Mouse (Mus musculus) testis, adult 2 months (tissue): ENCODE results near the gene Cib2. TPM values are rescaled to one million over a fixed set of nuclear protein-coding genes. Genes with fewer than 3 reads are reported as not detected.

Source experiments
- H3K27ac ChIP-seq: fragments of 200-500 bp; 2 replicates; pipeline ENCODE4 v1.5.1; 2012; ENCODE audit warnings: low read depth, low read length; ENCODE audit not compliant: control insufficient read depth, insufficient read depth
- H3K27me3 ChIP-seq: fragments of 200-500 bp; 2 replicates; pipeline ENCODE4 v1.6.1; 2012; ENCODE audit warnings: mild to moderate bottlenecking, low read length, moderate library complexity; ENCODE audit not compliant: control insufficient read depth, insufficient read depth
- H3K36me3 ChIP-seq: fragments of 200-500 bp; 2 replicates; pipeline ENCODE4 v1.6.1; 2012; ENCODE audit warnings: mild to moderate bottlenecking, low read length; ENCODE audit not compliant: control insufficient read depth, insufficient read depth
- H3K4me1 ChIP-seq: fragments of 200-500 bp; 2 replicates; pipeline ENCODE4 v1.6.1; 2012; ENCODE audit warnings: low read length; ENCODE audit not compliant: control insufficient read depth, insufficient read depth
- H3K4me3 ChIP-seq: fragments of 200-500 bp; 2 replicates; pipeline ENCODE4 v1.5.1; 2012; ENCODE audit warnings: low read depth, mild to moderate bottlenecking, low read length, moderate library complexity, mixed read lengths; ENCODE audit not compliant: control insufficient read depth
- CTCF ChIP-seq: fragments of 200-500 bp; IDR thresholded peaks from 2 replicates; pipeline ENCODE4 v1.5.1; 2012; ENCODE audit warnings: low read depth, mild to moderate bottlenecking, inconsistent platforms, low read length, moderate library complexity; ENCODE audit not compliant: control insufficient read depth, insufficient read depth, insufficient replicate concordance
- POLR2A ChIP-seq: fragments of 200-500 bp; IDR thresholded peaks from 2 replicates; pipeline ENCODE4 v1.6.1; 2012; ENCODE audit warnings: low read depth, mild to moderate bottlenecking, inconsistent platforms, low read length, moderate library complexity; ENCODE audit not compliant: control insufficient read depth
- polyA plus RNA-seq: library from polyadenylated mRNA; depleted of rRNA; stranded (reverse); fragments of >200 nt; gene quantifications from 2 replicates; pipeline ENCODE4 v1.2.3, GENCODE M21; 2012

The Cib2 gene
- polyA plus RNA-seq, 1 experiment: 3.6 TPM

- H3K27me3 ChIP-seq: no peaks in the 10 kb centered on the region
- H3K27ac ChIP-seq: no peak overlapping the region
- TF ChIP-seq CTCF (no peak), POLR2A (no peak)
- H3K4me1 ChIP-seq: peaks cover 3% of the 10 kb centered on the region; the same call in 1 of the 2 replicates
- no peaks in the 10 kb centered on the region for H3K36me3 ChIP-seq
- H3K4me3 ChIP-seq: no peak overlapping the region
Measured at GRCm38 (mm10) chr9:54533975-54534374, 26.0 kb downstream of the Cib2 start.

- no peaks in the 10 kb centered on the region for H3K4me1 ChIP-seq
- no peak for TF ChIP-seq CTCF
- no peak for TF ChIP-seq POLR2A
Measured at GRCm38 (mm10) chr9:54532926-54533325, 27.1 kb downstream of the Cib2 start.

GRCm38 (mm10) chr9:54531421-54531820 lies 28.6 kb downstream of the Cib2 start:
- H3K36me3 ChIP-seq: no peaks in the 10 kb centered on the region
- H3K27me3 ChIP-seq: no peaks in the 10 kb centered on the region
- TF ChIP-seq CTCF (no peak), POLR2A (no peak)
- no peaks in the 10 kb centered on the region for H3K4me1 ChIP-seq
- no peak overlapping the region for H3K27ac ChIP-seq
- H3K4me3 ChIP-seq: no peak overlapping the region

More at GRCm38 (mm10) chr9:54532926-54533325, 27.1 kb downstream of the Cib2 start:
- H3K36me3 ChIP-seq: no peaks in the 10 kb centered on the region
- H3K4me3 ChIP-seq: no peak overlapping the region
- no peaks in the 10 kb centered on the region for H3K27me3 ChIP-seq
- no peak overlapping the region for H3K27ac ChIP-seq

- Histone ChIP-seq H3K4me1 (no peaks in the 10 kb centered on the region), H3K27ac (no peak overlapping the region), H3K27me3 (no peaks in the 10 kb centered on the region), H3K4me3 (no peak overlapping the region), H3K36me3 (no peaks in the 10 kb centered on the region)
- TF ChIP-seq POLR2A (no peak), CTCF (no peak)
Measured at GRCm38 (mm10) chr9:54530836-54531235, 29.2 kb downstream of the Cib2 start.

GRCm38 (mm10) chr9:54529950-54530349 lies 30.1 kb downstream of the Cib2 start:
- no peak overlapping the region for H3K27ac ChIP-seq
- H3K36me3 ChIP-seq: no peaks in the 10 kb centered on the region
- H3K4me3 ChIP-seq: no peak overlapping the region
- no peaks in the 10 kb centered on the region for H3K4me1 ChIP-seq
- no peaks in the 10 kb centered on the region for H3K27me3 ChIP-seq
- TF ChIP-seq CTCF: no peak
- TF ChIP-seq POLR2A: no peak

- Histone ChIP-seq H3K27me3 (no peaks in the 10 kb centered on the region), H3K27ac (no peak overlapping the region), H3K36me3 (no peaks in the 10 kb centered on the region), H3K4me1 (no peaks in the 10 kb centered on the region), H3K4me3 (no peak overlapping the region)
- TF ChIP-seq POLR2A: no peak
- TF ChIP-seq CTCF: no peak
Measured at GRCm38 (mm10) chr9:54527694-54528093, 32.3 kb downstream of the Cib2 start.

- no peak overlapping the region for H3K27ac ChIP-seq
- H3K36me3 ChIP-seq: no peaks in the 10 kb centered on the region
- H3K27me3 ChIP-seq: no peaks in the 10 kb centered on the region
- H3K4me1 ChIP-seq: no peaks in the 10 kb centered on the region
- no peak overlapping the region for H3K4me3 ChIP-seq
- TF ChIP-seq CTCF: no peak
- TF ChIP-seq POLR2A: no peak
Measured at GRCm38 (mm10) chr9:54520286-54520685, 39.7 kb downstream of the Cib2 start.

GRCm38 (mm10) chr9:54518921-54519320 lies 41.1 kb downstream of the Cib2 start:
- no peak overlapping the region for H3K4me3 ChIP-seq
- no peaks in the 10 kb centered on the region for H3K36me3 ChIP-seq
- no peak overlapping the region for H3K27ac ChIP-seq
- no peaks in the 10 kb centered on the region for H3K4me1 ChIP-seq
- no peak for TF ChIP-seq POLR2A
- TF ChIP-seq CTCF: no peak
- no peaks in the 10 kb centered on the region for H3K27me3 ChIP-seq
